Mouse (Mus musculus) stomach, postnatal 0 days (tissue): ENCODE data around the gene Lsmem1. TPM values are rescaled to one million over a fixed set of nuclear protein-coding genes. Genes with fewer than 3 reads are reported as not detected.

Experiments
- ATAC-seq: fragments of 200-750 bp; cut with Nextera tagmentation; 2 replicates; pipeline ENCODE4 v1.8.0; 2017; ENCODE audit not compliant: low FRiP score, low TSS enrichment
- DNase-seq: peaks from one replicate; pipeline ENCODE4 v3.0.0-alpha.2; 2016; ENCODE audit warnings: low spot score
- H3K27ac ChIP-seq: fragments of 300-500 bp; sonication (generic); replicated peaks from 2 replicates; pipeline ENCODE4 v1.5.1; 2014; ENCODE audit warnings: mild to moderate bottlenecking, control low read depth
- H3K27me3 ChIP-seq: fragments of 300-500 bp; sonication (generic); 2 replicates; pipeline ENCODE4 v1.6.1; 2014; ENCODE audit warnings: low read length; ENCODE audit not compliant: control insufficient read depth, insufficient read depth
- H3K36me3 ChIP-seq: fragments of 300-500 bp; sonication (generic); 2 replicates; pipeline ENCODE4 v1.6.1; 2014; ENCODE audit warnings: low read length, mixed read lengths; ENCODE audit not compliant: control insufficient read depth, insufficient read depth
- H3K4me1 ChIP-seq: fragments of 300-500 bp; sonication (generic); replicated peaks from 2 replicates; pipeline ENCODE4 v1.6.1; 2014; ENCODE audit warnings: antibody characterized with exemption; ENCODE audit not compliant: control insufficient read depth, insufficient read depth
- H3K4me2 ChIP-seq: fragments of 300-500 bp; sonication (generic); replicated peaks from 2 replicates; pipeline ENCODE4 v1.6.1; 2014; ENCODE audit warnings: low read depth, mild to moderate bottlenecking, control low read depth, moderate library complexity
- H3K4me3 ChIP-seq: fragments of 300-500 bp; sonication (generic); 2 replicates; pipeline ENCODE4 v1.5.1; 2014; ENCODE audit warnings: low read depth, low read length, control low read depth
- H3K9ac ChIP-seq: fragments of 300-500 bp; sonication (generic); 2 replicates; pipeline ENCODE4 v1.6.1; 2014; ENCODE audit warnings: mild to moderate bottlenecking, low read length, control low read depth, mixed read lengths
- H3K9me3 ChIP-seq: fragments of 300-500 bp; sonication (generic); 2 replicates; pipeline ENCODE4 v1.6.1; 2016; ENCODE audit warnings: low read length; ENCODE audit not compliant: control insufficient read depth
- CTCF ChIP-seq: IDR thresholded peaks from 2 replicates; pipeline ENCODE4 v1.5.1; 2016; ENCODE audit warnings: antibody characterized with exemption, low read depth, mild to moderate bottlenecking, moderate library complexity
- EP300 ChIP-seq: optimal IDR thresholded peaks from 2 replicates; pipeline ENCODE3; 2016; ENCODE audit warnings: antibody characterized with exemption
- WGBS: fragments of 180-500 bp; shearing (Covaris S2); extraction: QIAGEN DNeasy Blood & Tissue Kit; methylation state at CpG from one replicate; pipeline ENCODE4 v1.1.7; 2014; 5-methylcytosine and 5-hydroxymethylcytosine counted together
- polyA plus RNA-seq: library from polyadenylated mRNA; unstranded; fragments of >200 nt; fragmentation: Nextera tagmentation; extraction: Ambion mirVana; gene quantifications from 2 replicates; pipeline ENCODE4 v1.2.1, GENCODE M21; 2015

The Lsmem1 gene
- polyA plus RNA-seq, 1 experiment from 2014 or later, result not detected

GRCm38 (mm10) chr12:40223676-40224075, 24.4 kb upstream of the Lsmem1 start:
- peak overlapping the region; percentile 70 for H3K27ac ChIP-seq
- WGBS, result 32% methylated on average over 10 of the region's 10 CpGs
- no peak for ATAC-seq
- peak overlapping the region; percentile 24; the same call in 1 of the 2 replicates for H3K9ac ChIP-seq
- peak; percentile 33 for DNase-seq
- peak overlapping the region; percentile 99 for H3K4me3 ChIP-seq
- TF ChIP-seq EP300 (no peak), CTCF (no peak)
- peak overlapping the region; percentile 78 for H3K4me2 ChIP-seq
- 0 out of 2 replicates have a peak, but pooled peaks cover 3% of the 10 kb centered on the region for H3K4me1 ChIP-seq
- no peaks in the 10 kb centered on the region for H3K9me3 ChIP-seq
- H3K36me3 ChIP-seq, result no peaks in the 10 kb centered on the region
- no peaks in the 10 kb centered on the region for H3K27me3 ChIP-seq

GRCm38 (mm10) chr12:40223082-40223619, 23.9 kb upstream of the Lsmem1 start:
- H3K9me3 ChIP-seq, result no peaks in the 10 kb centered on the region
- peak overlapping the region; percentile 90 for H3K9ac ChIP-seq
- peak overlapping the region; percentile 99 for H3K4me3 ChIP-seq
- ATAC-seq, result peak; percentile 99
- TF ChIP-seq EP300, result no peak
- 0 out of 2 replicates have a peak, but pooled peaks have one; percentile 2 for TF ChIP-seq CTCF
- H3K4me1 ChIP-seq, result 0 out of 2 replicates have a peak, but pooled peaks cover 3% of the 10 kb centered on the region
- DNase-seq, result peak; percentile 99
- peak overlapping the region; percentile 78 for H3K4me2 ChIP-seq
- H3K36me3 ChIP-seq, result no peaks in the 10 kb centered on the region
- peak overlapping the region; percentile 99 for H3K27ac ChIP-seq
- under 1% methylated on average over 47 of the region's 47 CpGs for WGBS
- no peaks in the 10 kb centered on the region for H3K27me3 ChIP-seq

- Histone ChIP-seq H3K4me1 (0 out of 2 replicates have a peak, but pooled peaks cover 3% of the 10 kb centered on the region), H3K27ac (peak overlapping the region; percentile 99), H3K9ac (peak overlapping the region; percentile 90), H3K4me3 (peak overlapping the region; percentile 99), H3K4me2 (peak overlapping the region; percentile 78), H3K36me3 (no peaks in the 10 kb centered on the region), H3K27me3 (no peaks in the 10 kb centered on the region), H3K9me3 (no peaks in the 10 kb centered on the region)
- TF ChIP-seq EP300 (no peak), CTCF (peak; percentile 21; the same call in 1 of the 2 replicates)
- peak; percentile 93 for ATAC-seq
- WGBS, result under 1% methylated on average over 80 of the region's 81 CpGs
- DNase-seq, result peak; percentile 94
Measured at GRCm38 (mm10) chr12:40222251-40223081, 23.2 kb upstream of the Lsmem1 start.

- H3K27me3 ChIP-seq, result no peaks in the 10 kb centered on the region
- H3K9ac ChIP-seq, result peak overlapping the region; percentile 90; the same call in 1 of the 2 replicates
- no peak overlapping the region for H3K27ac ChIP-seq
- H3K9me3 ChIP-seq, result no peaks in the 10 kb centered on the region
- H3K36me3 ChIP-seq, result no peaks in the 10 kb centered on the region
- 0 out of 2 replicates have a peak, but pooled peaks cover 3% of the 10 kb centered on the region for H3K4me1 ChIP-seq
- H3K4me3 ChIP-seq, result peak overlapping the region; percentile 99
- no peak for TF ChIP-seq CTCF
- TF ChIP-seq EP300, result no peak
- 4% methylated on average over 5 of the region's 5 CpGs for WGBS
- ATAC-seq (no peak), DNase-seq (no peak)
- H3K4me2 ChIP-seq, result peak overlapping the region; percentile 78
Measured at GRCm38 (mm10) chr12:40221611-40222010, 22.3 kb upstream of the Lsmem1 start.

GRCm38 (mm10) chr12:40220896-40221295, 21.6 kb upstream of the Lsmem1 start:
- ATAC-seq (no peak), DNase-seq (no peak)
- Histone ChIP-seq H3K4me1 (0 out of 2 replicates have a peak, but pooled peaks cover 3% of the 10 kb centered on the region), H3K4me2 (peak overlapping the region; percentile 78), H3K27me3 (no peaks in the 10 kb centered on the region), H3K4me3 (peak overlapping the region; percentile 99), H3K9me3 (no peaks in the 10 kb centered on the region), H3K9ac (no peak overlapping the region), H3K36me3 (no peaks in the 10 kb centered on the region), H3K27ac (no peak overlapping the region)
- TF ChIP-seq CTCF, result no peak
- WGBS, result 7% methylated on average over 3 of the region's 3 CpGs
